ENCODE assay signal across 23 mouse cellular contexts in genomic region chr12:53781850-53782552, GRCm38 (mm10).
DNase-seq lines count a peak whose midpoint lies in the region; ATAC-seq lines count a peak whose summit lies in the region.
"Had no signal": no experiment of that assay in that cellular context is flagged by ENCODE, and none has a peak within 500 bp of the region (broad histone marks: within the 10 kb centered on the region; RNA-seq: fewer than 3 reads in every experiment).

No protein-coding gene starts in this region.

- H3K4me3 ChIP-seq in midbrain, embryonic 12.5 days: no peak overlapping the region
- no peak overlapping the region for H3K4me3 ChIP-seq in midbrain, embryonic 16.5 days (ENCODE audit: low read depth, low read length)
- H3K4me3 ChIP-seq in embryonic facial prominence, embryonic 14.5 days (ENCODE audit: low read depth, low read length): no peak overlapping the region
- no peak overlapping the region for H3K4me3 ChIP-seq in kidney, embryonic 15.5 days (replicated peaks)
- H3K4me3 ChIP-seq: forebrain, embryonic 12.5 days; hindbrain, embryonic 10.5 days; left cerebral cortex, adult 2 months; lung, embryonic 15.5 days; neural tube, embryonic 13.5 days had no signal

- peaks cover 20% of the 10 kb centered on the region; the same call in 1 of the 2 replicates for H3K4me1 ChIP-seq in midbrain, embryonic 12.5 days
- peaks cover 3% of the 10 kb centered on the region; the same call in 1 of the 2 replicates for H3K4me1 ChIP-seq in midbrain, embryonic 16.5 days (ENCODE audit: control insufficient read depth, insufficient read depth, low read length)
- H3K4me1 ChIP-seq in embryonic facial prominence, embryonic 14.5 days (ENCODE audit: control insufficient read depth, insufficient read depth, low read length): peaks cover 8% of the 10 kb centered on the region
- H3K4me1 ChIP-seq in kidney, embryonic 15.5 days: no peaks in the 10 kb centered on the region
- H3K4me1 ChIP-seq: lung, embryonic 15.5 days had no signal

- no peaks in the 10 kb centered on the region for H3K9me3 ChIP-seq in midbrain, embryonic 12.5 days
- no peaks in the 10 kb centered on the region for H3K9me3 ChIP-seq in midbrain, embryonic 16.5 days (replicated peaks; ENCODE audit: control insufficient read depth, low read length, poor library complexity, severe bottlenecking)
- no peaks in the 10 kb centered on the region for H3K9me3 ChIP-seq in embryonic facial prominence, embryonic 14.5 days (ENCODE audit: control insufficient read depth, low read length)
- H3K9me3 ChIP-seq in kidney, embryonic 15.5 days (replicated peaks): no peaks in the 10 kb centered on the region
- H3K9me3 ChIP-seq: forebrain, embryonic 12.5 days; hindbrain, embryonic 10.5 days; lung, embryonic 15.5 days; neural tube, embryonic 13.5 days had no signal

- no peak for DNase-seq in frontal cortex, postnatal 25 days (ENCODE audit: low spot score in 2 of 2)
- DNase-seq in embryonic facial prominence, embryonic 14.5 days (ENCODE audit: low spot score): no peak
- no peak for DNase-seq in adrenal gland, postnatal 25 days
- DNase-seq: adrenal gland, postnatal 10 days; B cell, adult 2 months; cerebellum, postnatal 14 days; embryo, embryonic 11 days; gastrocnemius, postnatal 36 days; kidney, adult 8-10 months; kidney, postnatal 25 days; lung, postnatal 4 days; thymus, postnatal 36 days had no signal

- no peaks in the 10 kb centered on the region for H3K27me3 ChIP-seq in midbrain, embryonic 12.5 days
- no peaks in the 10 kb centered on the region for H3K27me3 ChIP-seq in midbrain, embryonic 16.5 days (ENCODE audit: control insufficient read depth, insufficient read depth, low read depth, low read length)
- no peaks in the 10 kb centered on the region for H3K27me3 ChIP-seq in embryonic facial prominence, embryonic 14.5 days (replicated peaks; ENCODE audit: control insufficient read depth, insufficient read depth, low read length)
- H3K27me3 ChIP-seq in kidney, embryonic 15.5 days: no peaks in the 10 kb centered on the region
- H3K27me3 ChIP-seq: forebrain, embryonic 12.5 days; lung, embryonic 15.5 days; neural tube, embryonic 13.5 days had no signal

- 0 out of 2 replicates have a peak, but pooled peaks have one; percentile 27 for ATAC-seq in frontal cortex, adult (ENCODE audit: low TSS enrichment)
- ATAC-seq in midbrain, embryonic 12.5 days (ENCODE audit: low FRiP score, low read depth): no peak
- no peak for ATAC-seq in midbrain, embryonic 16.5 days
- ATAC-seq in embryonic facial prominence, embryonic 14.5 days (ENCODE audit: low read depth): 0 out of 2 replicates have a peak, but pooled peaks have one; percentile 22
- ATAC-seq in kidney, embryonic 15.5 days (replicated peaks; ENCODE audit: low FRiP score): no peak
- ATAC-seq: activated CD4-positive, CD25-positive, alpha-beta regulatory T cell, adult 4 months had no signal

- H3K9ac ChIP-seq in midbrain, embryonic 12.5 days (replicated peaks): no peak overlapping the region
- H3K9ac ChIP-seq in midbrain, embryonic 16.5 days (ENCODE audit: low read depth, low read length): no peak overlapping the region
- H3K9ac ChIP-seq in embryonic facial prominence, embryonic 14.5 days (ENCODE audit: low read depth, low read length): no peak overlapping the region
- no peak overlapping the region for H3K9ac ChIP-seq in kidney, embryonic 15.5 days
- H3K9ac ChIP-seq: forebrain, embryonic 12.5 days; liver, embryonic 14.5 days; lung, embryonic 15.5 days; neural tube, embryonic 13.5 days had no signal

- H3K36me3 ChIP-seq in midbrain, embryonic 12.5 days: no peaks in the 10 kb centered on the region
- H3K36me3 ChIP-seq in midbrain, embryonic 16.5 days (ENCODE audit: control insufficient read depth, insufficient read depth, low read length): no peaks in the 10 kb centered on the region
- no peaks in the 10 kb centered on the region for H3K36me3 ChIP-seq in embryonic facial prominence, embryonic 14.5 days (ENCODE audit: control insufficient read depth, insufficient read depth, low read length)
- no peaks in the 10 kb centered on the region for H3K36me3 ChIP-seq in kidney, embryonic 15.5 days
- H3K36me3 ChIP-seq: forebrain, embryonic 12.5 days; hindbrain, embryonic 10.5 days; lung, embryonic 15.5 days; neural tube, embryonic 13.5 days had no signal

- WGBS in midbrain, embryonic 12.5 days: 39% methylated on average over 11 of the region's 11 CpGs
- WGBS in midbrain, embryonic 16.5 days: 30% methylated on average over 11 of the region's 11 CpGs
- 33% methylated on average over 11 of the region's 11 CpGs for WGBS in embryonic facial prominence, embryonic 14.5 days
- WGBS in kidney, embryonic 15.5 days: 63% methylated on average over 11 of the region's 11 CpGs

- 0 out of 2 replicates have a peak overlapping the region, but pooled peaks have one; percentile 4 for H3K4me2 ChIP-seq in midbrain, embryonic 12.5 days (replicated peaks)
- no peak overlapping the region for H3K4me2 ChIP-seq in midbrain, embryonic 16.5 days (ENCODE audit: low read length)
- H3K4me2 ChIP-seq in embryonic facial prominence, embryonic 14.5 days (ENCODE audit: low read depth, low read length): no peak overlapping the region
- no peak overlapping the region for H3K4me2 ChIP-seq in kidney, embryonic 15.5 days
- H3K4me2 ChIP-seq: forebrain, embryonic 12.5 days; lung, embryonic 15.5 days; neural tube, embryonic 13.5 days had no signal

- H3K27ac ChIP-seq in midbrain, embryonic 12.5 days (replicated peaks): no peak overlapping the region
- no peak overlapping the region for H3K27ac ChIP-seq in midbrain, embryonic 16.5 days (ENCODE audit: low read length)
- H3K27ac ChIP-seq in embryonic facial prominence, embryonic 14.5 days (replicated peaks; ENCODE audit: low read depth, low read length): no peak overlapping the region
- no peak overlapping the region for H3K27ac ChIP-seq in kidney, embryonic 15.5 days
- H3K27ac ChIP-seq: forebrain, embryonic 12.5 days; hindbrain, embryonic 10.5 days; left cerebral cortex, adult 2 months; liver, embryonic 14.5 days; lung, embryonic 15.5 days; neural tube, embryonic 13.5 days had no signal

Comparison
In these comparisons a context has a peak if more than half of its experiments do, and no peak if none do; other contexts are left out.
1. ATAC-seq: peak in frontal cortex, adult (single experiment) and embryonic facial prominence, embryonic 14.5 days (single experiment); none in midbrain, embryonic 12.5 days (single experiment), midbrain, embryonic 16.5 days (single experiment) and kidney, embryonic 15.5 days (single experiment).